Mouse (Mus musculus) myocyte (in vitro differentiated cells): Measurements from ENCODE around the gene Ddx52. TPM values are rescaled to one million over a fixed set of nuclear protein-coding genes. Genes with fewer than 3 reads are reported as not detected.

Source experiments
- polyA plus RNA-seq: library from polyadenylated mRNA; unstranded; fragments of >200 nt; fragmentation: generic; extraction: Trizol; gene quantifications from one replicate; pipeline ENCODE4 v1.2.1, GENCODE M21; 2012; ENCODE audit warnings: missing spikeins

Gene Ddx52
- polyA plus RNA-seq, 1 experiment, result 12.1 TPM

Other genes starting within 250 kb of the Ddx52 start
- gene Wfdc17, start 238.1 kb upstream of the Ddx52 start, polyA plus RNA-seq, result not detected
- not detected for gene Wfdc18, start 233.0 kb upstream of the Ddx52 start, polyA plus RNA-seq
- not detected for gene Wfdc21, start 195.1 kb upstream of the Ddx52 start, polyA plus RNA-seq
- gene Heatr6, start 188.4 kb upstream of the Ddx52 start, polyA plus RNA-seq, result 8.7 TPM
- not detected for gene Hnf1b, start 92.0 kb upstream of the Ddx52 start, polyA plus RNA-seq
- gene Synrg, start 22.4 kb downstream of the Ddx52 start, polyA plus RNA-seq, result 10.6 TPM
- 61.1 TPM for gene Dusp14, start 127.2 kb downstream of the Ddx52 start, polyA plus RNA-seq
- 12.4 TPM for gene Tada2a, start 187.5 kb downstream of the Ddx52 start, polyA plus RNA-seq
- 49.9 TPM for gene Acaca, start 187.6 kb downstream of the Ddx52 start, polyA plus RNA-seq
- not detected for gene Gm11437, start 225.4 kb downstream of the Ddx52 start, polyA plus RNA-seq